Mouse (Mus musculus) monocyte, adult 5-6 weeks (primary cell): ENCODE data around the gene Asah2. TPM values are rescaled to one million over a fixed set of nuclear protein-coding genes. Genes with fewer than 3 reads are reported as not detected.

Experiments
- total RNA-seq: library from RNA; stranded (forward); fragments of 200-1000, 200-491, 200-594 nt; gene quantifications from 3 replicates; pipeline ENCODE4 v1.2.3, GENCODE M21; 2017

Gene Asah2
- total RNA-seq, 1 experiment from 2014 or later, result 1.4 TPM

Other genes starting within 250 kb of the Asah2 start
- gene A1cf, start 239.4 kb downstream of the Asah2 start, total RNA-seq, result not detected in 3 replicates